Mouse (Mus musculus) lung, adult 2 months (tissue): ENCODE results near the gene Zcchc14. TPM values are rescaled to one million over a fixed set of nuclear protein-coding genes. Genes with fewer than 3 reads are reported as not detected.

Source experiments
- DNase-seq: peaks from one replicate; pipeline ENCODE4 v3.0.0; 2022
- H3K4me1 ChIP-seq: fragments of 200-500 bp; 2 replicates; pipeline ENCODE4 v1.6.1; 2011; ENCODE audit warnings: low read length; ENCODE audit not compliant: control insufficient read depth, insufficient read depth
- H3K4me3 ChIP-seq: fragments of 200-500 bp; replicated peaks from 2 replicates; pipeline ENCODE3; 2011; ENCODE audit warnings: low read depth, mild to moderate bottlenecking, control low read depth, low read length; ENCODE audit errors: extremely low read depth
- CTCF ChIP-seq: fragments of 200-500 bp; IDR thresholded peaks from 2 replicates; pipeline ENCODE4 v1.5.1; 2011; ENCODE audit warnings: mild to moderate bottlenecking, low read length, control low read depth; ENCODE audit not compliant: insufficient read depth
- POLR2A ChIP-seq: fragments of 200-500 bp; IDR thresholded peaks from 2 replicates; pipeline ENCODE4 v1.6.1; 2011; ENCODE audit warnings: low read depth, mild to moderate bottlenecking, control low read depth, low read length, borderline replicate concordance; ENCODE audit errors: extremely low read depth
- WGBS: fragments of 180-500 bp; shearing (Covaris S2); methylation state at CpG from one replicate; pipeline ENCODE4 v1.1.7; 2018; 5-methylcytosine and 5-hydroxymethylcytosine counted together
- polyA plus RNA-seq: library from polyadenylated mRNA; depleted of rRNA; stranded (reverse); fragments of >200 nt; gene quantifications from 2 replicates; pipeline ENCODE4 v1.2.3, GENCODE M21; 2012

The Zcchc14 gene
- polyA plus RNA-seq, 1 experiment, result 40.8 TPM

- DNase-seq, result no peak
- WGBS, result 57% methylated on average over 8 of the region's 8 CpGs
- TF ChIP-seq CTCF (no peak), POLR2A (no peak)
- no peak overlapping the region for H3K4me3 ChIP-seq
- peaks cover 34% of the 10 kb centered on the region for H3K4me1 ChIP-seq
These were observed 16.5 kb downstream of the Zcchc14 start for GRCm38 (mm10) chr8:121636180-121636579.

GRCm38 (mm10) chr8:121635534-121635933 lies 17.2 kb downstream of the Zcchc14 start:
- TF ChIP-seq POLR2A (no peak), CTCF (no peak)
- Histone ChIP-seq H3K4me1 (peaks cover 36% of the 10 kb centered on the region), H3K4me3 (no peak overlapping the region)
- no peak for DNase-seq
- WGBS, result 23% methylated on average over 6 of the region's 6 CpGs

DNA sequence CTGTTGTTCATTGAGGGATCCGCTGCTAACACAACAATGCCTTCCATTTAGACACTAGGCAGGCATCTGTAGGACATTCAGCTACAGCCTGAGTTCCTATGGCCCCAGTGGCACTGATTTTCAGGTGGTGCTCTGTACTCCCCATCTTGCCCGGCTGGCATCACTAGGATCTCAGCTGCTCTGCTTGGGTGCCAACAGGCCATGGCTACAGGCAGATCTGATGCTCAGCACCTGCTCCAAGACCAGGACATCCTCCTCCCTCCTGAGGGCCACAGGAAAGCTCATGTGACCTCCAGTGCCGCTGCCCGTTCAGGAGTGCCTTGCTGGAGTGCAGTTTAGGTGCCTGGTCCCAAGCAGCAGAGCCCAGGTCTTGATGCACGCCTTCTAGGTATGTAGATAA lies 20.3 kb downstream of the Zcchc14 start:
- 59% methylated on average over 5 of the region's 5 CpGs for WGBS
- no peak overlapping the region for H3K4me3 ChIP-seq
- TF ChIP-seq POLR2A (no peak), CTCF (no peak)

GRCm38 (mm10) chr8:121631645-121632071 lies 21.0 kb downstream of the Zcchc14 start:
- H3K4me1 ChIP-seq, result peaks cover 30% of the 10 kb centered on the region
- no peak for DNase-seq
- H3K4me3 ChIP-seq, result no peak overlapping the region
- whole genome bisulfite sequencing, result 30% methylated on average over 7 of the region's 7 CpGs
- no peak for TF ChIP-seq POLR2A
- TF ChIP-seq CTCF, result no peak

More for the DNA sequence above, 20.3 kb downstream of the Zcchc14 start:
- no peak for DNase-seq
- H3K4me1 ChIP-seq, result peaks cover 33% of the 10 kb centered on the region

DNA sequence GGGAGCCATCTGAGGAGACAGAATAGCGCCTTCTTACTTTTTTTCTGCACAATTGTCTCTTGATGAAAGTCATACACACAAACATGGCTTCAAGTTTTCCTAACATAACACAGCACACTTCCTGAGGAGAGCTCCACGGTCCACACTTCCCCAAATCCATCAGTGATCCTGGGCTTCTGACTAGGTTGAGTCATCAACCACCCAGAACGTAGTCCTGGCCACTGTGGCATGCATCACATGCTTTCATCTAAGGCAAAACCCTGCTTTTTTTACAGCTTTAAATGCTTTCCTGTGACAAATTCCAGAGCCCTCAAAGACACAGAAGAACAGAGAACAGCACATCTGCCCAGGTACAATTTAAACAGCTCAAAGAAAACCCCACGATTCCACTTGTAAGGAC lies 24.0 kb downstream of the Zcchc14 start:
- WGBS, result 64% methylated on average over 4 of the region's 4 CpGs
- H3K4me1 ChIP-seq, result peaks cover 24% of the 10 kb centered on the region
- TF ChIP-seq CTCF (no peak), POLR2A (no peak)
- no peak overlapping the region for H3K4me3 ChIP-seq
- no peak for DNase-seq

DNA sequence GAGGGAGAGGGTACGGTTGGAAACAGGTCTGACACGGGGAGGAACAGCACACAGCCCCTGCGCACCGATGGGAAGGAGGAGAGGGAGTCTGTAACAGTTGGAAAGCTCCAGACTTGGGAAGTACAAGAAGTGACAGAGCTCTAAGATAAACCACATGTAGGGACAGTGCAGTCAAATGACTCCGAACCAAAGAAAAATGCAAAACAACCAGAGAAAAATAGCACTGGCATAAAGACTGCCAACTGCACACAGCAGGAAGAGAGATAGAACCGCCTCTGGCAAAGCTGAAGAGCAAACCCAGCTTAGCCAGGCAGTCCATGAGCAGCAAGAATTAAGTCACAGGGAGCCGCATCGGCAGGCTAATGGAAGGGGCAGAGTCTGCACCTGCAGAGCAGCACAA lies 29.7 kb downstream of the Zcchc14 start:
- peaks cover 37% of the 10 kb centered on the region for H3K4me1 ChIP-seq
- no peak overlapping the region for H3K4me3 ChIP-seq
- DNase-seq, result no peak
- 70% methylated on average over 8 of the region's 8 CpGs for WGBS
- TF ChIP-seq POLR2A (no peak), CTCF (no peak)

GRCm38 (mm10) chr8:121621879-121622278 lies 30.8 kb downstream of the Zcchc14 start:
- TF ChIP-seq POLR2A (no peak), CTCF (no peak)
- 31% methylated on average over 1 of the region's 1 CpGs for WGBS
- Histone ChIP-seq H3K4me1 (peaks cover 42% of the 10 kb centered on the region), H3K4me3 (no peak overlapping the region)
- DNase-seq, result no peak

GRCm38 (mm10) chr8:121620801-121621516 lies 31.7 kb downstream of the Zcchc14 start:
- WGBS, result 56% methylated on average over 12 of the region's 12 CpGs
- TF ChIP-seq CTCF, result no peak
- no peak for TF ChIP-seq POLR2A
- H3K4me1 ChIP-seq, result peaks cover 40% of the 10 kb centered on the region
- DNase-seq, result peak; percentile 45
- H3K4me3 ChIP-seq, result no peak overlapping the region

DNA sequence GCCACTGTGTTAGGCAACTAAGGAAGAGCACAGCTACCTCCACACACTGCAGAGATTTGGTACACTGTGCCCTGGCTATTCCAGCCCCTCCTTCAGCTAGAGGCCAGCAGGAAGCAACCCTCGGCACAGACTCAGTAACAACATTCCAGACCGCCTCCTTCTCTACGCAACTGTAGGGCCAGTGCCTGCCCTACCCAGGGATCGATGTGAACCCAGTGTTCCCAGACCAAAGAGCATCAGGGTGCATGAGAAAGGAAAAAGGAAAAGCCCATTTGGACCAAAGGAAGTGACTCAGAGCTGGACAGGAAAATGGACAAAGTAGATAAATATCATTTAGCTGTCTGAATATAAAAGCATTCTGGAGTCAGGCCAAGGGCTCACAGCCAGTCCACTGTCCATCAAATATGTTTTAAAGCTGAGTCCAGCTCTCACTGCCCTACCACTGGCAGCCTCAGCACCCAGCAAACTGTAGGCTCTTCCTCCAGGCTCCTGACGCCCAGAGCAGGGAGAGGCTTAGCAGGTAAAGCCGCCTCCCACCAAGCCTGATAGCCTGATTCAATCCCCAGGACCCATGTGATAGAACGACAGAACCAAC lies 33.2 kb downstream of the Zcchc14 start:
- H3K4me1 ChIP-seq, result peaks cover 37% of the 10 kb centered on the region

DNA sequence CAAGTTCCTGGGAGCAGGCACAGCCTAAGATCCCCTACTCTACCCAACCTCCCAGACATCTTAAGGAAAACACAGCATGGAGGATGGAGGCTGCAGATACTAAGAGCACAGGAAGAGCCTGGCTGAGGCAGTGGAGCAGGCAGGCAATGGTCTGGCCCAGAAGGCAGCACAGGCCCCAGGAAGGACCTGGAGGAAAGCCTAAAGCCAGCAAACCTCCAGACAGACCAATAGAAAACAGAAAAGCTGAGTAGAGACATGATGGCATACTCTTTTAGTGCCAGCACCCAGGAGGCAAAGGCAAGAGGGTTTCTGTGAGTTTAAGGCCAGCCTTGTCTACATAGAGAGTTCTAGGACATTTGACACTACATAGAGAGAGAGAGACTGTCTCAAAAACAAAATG lies 39.3 kb downstream of the Zcchc14 start:
- TF ChIP-seq CTCF, result no peak
- no peak for TF ChIP-seq POLR2A
- no peak for DNase-seq
- H3K4me3 ChIP-seq, result no peak overlapping the region
- peaks cover 20% of the 10 kb centered on the region for H3K4me1 ChIP-seq

More for the DNA sequence above, 33.2 kb downstream of the Zcchc14 start:
- TF ChIP-seq CTCF (no peak), POLR2A (peak; percentile 53; the same call in 1 of the 2 replicates)
- H3K4me3 ChIP-seq, result no peak overlapping the region
- peak; percentile 59 for DNase-seq
- 20% methylated on average over 7 of the region's 7 CpGs for WGBS

- WGBS, result 79% methylated on average over 11 of the region's 11 CpGs
- TF ChIP-seq POLR2A (no peak), CTCF (no peak)
- Histone ChIP-seq H3K4me3 (no peak overlapping the region), H3K4me1 (peaks cover 11% of the 10 kb centered on the region)
- no peak for DNase-seq
These were observed 42.8 kb downstream of the Zcchc14 start for GRCm38 (mm10) chr8:121609916-121610315.
